Mouse (Mus musculus) liver, embryonic 13.5 days (tissue): Measurements from ENCODE around the gene Rock2. TPM values are rescaled to one million over a fixed set of nuclear protein-coding genes. Genes with fewer than 3 reads are reported as not detected.

ENCODE experiments used
- ATAC-seq: fragments of 200-750 bp; cut with Nextera tagmentation; 2 replicates; pipeline ENCODE4 v1.8.0; 2017; ENCODE audit warnings: low read depth, mild to moderate bottlenecking, moderate number of reproducible peaks, moderate library complexity
- DNase-seq: peaks from one replicate; pipeline ENCODE4 v3.0.0; 2022
- H3K27ac ChIP-seq: fragments of 300-500 bp; sonication (generic); 2 replicates; pipeline ENCODE4 v1.5.1; 2015; ENCODE audit warnings: moderate library complexity, mild to moderate bottlenecking, inconsistent platforms
- H3K27me3 ChIP-seq: fragments of 300-500 bp; sonication (generic); 2 replicates; pipeline ENCODE4 v1.6.1; 2015; ENCODE audit warnings: mild to moderate bottlenecking, inconsistent platforms
- H3K36me3 ChIP-seq: fragments of 300-500 bp; sonication (generic); 2 replicates; pipeline ENCODE4 v1.6.1; 2015; ENCODE audit warnings: mild to moderate bottlenecking, inconsistent platforms
- H3K4me1 ChIP-seq: fragments of 300-500 bp; sonication (generic); replicated peaks from 2 replicates; pipeline ENCODE4 v1.6.1; 2015; ENCODE audit warnings: inconsistent platforms
- H3K4me2 ChIP-seq: fragments of 300-500 bp; sonication (generic); 2 replicates; pipeline ENCODE4 v1.6.1; 2015; ENCODE audit warnings: inconsistent platforms, mild to moderate bottlenecking, moderate library complexity
- H3K4me3 ChIP-seq: fragments of 300-500 bp; sonication (generic); replicated peaks from 2 replicates; pipeline ENCODE4 v1.5.1; 2015; ENCODE audit warnings: mild to moderate bottlenecking, inconsistent platforms
- H3K9ac ChIP-seq: fragments of 300-500 bp; sonication (generic); 2 replicates; pipeline ENCODE4 v1.6.1; 2015; ENCODE audit warnings: mild to moderate bottlenecking, inconsistent platforms
- H3K9me3 ChIP-seq: fragments of 300-500 bp; sonication (generic); replicated peaks from 2 replicates; pipeline ENCODE4 v1.6.1; 2016; ENCODE audit warnings: inconsistent platforms
- WGBS: fragments of 180-500 bp; shearing (Covaris S2); methylation state at CpG from one replicate; pipeline ENCODE4 v1.1.7; 2015; ENCODE audit not compliant: insufficient replicate concordance; 5-methylcytosine and 5-hydroxymethylcytosine counted together
- polyA plus RNA-seq: library from polyadenylated mRNA; unstranded; fragments of >200 nt; fragmentation: Nextera tagmentation; extraction: Ambion mirVana; gene quantifications from 2 replicates; pipeline ENCODE4 v1.2.1, GENCODE M21; 2015

Gene Rock2
- polyA plus RNA-seq, 1 experiment from 2014 or later: 7.0 TPM

GRCm38 (mm10) chr12:16963354-16963753 lies 68.7 kb downstream of the Rock2 start:
- H3K36me3 ChIP-seq: peaks cover 40% of the 10 kb centered on the region
- no peak overlapping the region for H3K4me2 ChIP-seq
- no peak overlapping the region for H3K4me3 ChIP-seq
- no peak for DNase-seq
- H3K9ac ChIP-seq: no peak overlapping the region
- no peak overlapping the region for H3K27ac ChIP-seq
- WGBS: 77% methylated on average over 2 of the region's 2 CpGs
- no peak for ATAC-seq
- no peaks in the 10 kb centered on the region for H3K4me1 ChIP-seq
- H3K27me3 ChIP-seq: no peaks in the 10 kb centered on the region
- H3K9me3 ChIP-seq: no peaks in the 10 kb centered on the region

DNA sequence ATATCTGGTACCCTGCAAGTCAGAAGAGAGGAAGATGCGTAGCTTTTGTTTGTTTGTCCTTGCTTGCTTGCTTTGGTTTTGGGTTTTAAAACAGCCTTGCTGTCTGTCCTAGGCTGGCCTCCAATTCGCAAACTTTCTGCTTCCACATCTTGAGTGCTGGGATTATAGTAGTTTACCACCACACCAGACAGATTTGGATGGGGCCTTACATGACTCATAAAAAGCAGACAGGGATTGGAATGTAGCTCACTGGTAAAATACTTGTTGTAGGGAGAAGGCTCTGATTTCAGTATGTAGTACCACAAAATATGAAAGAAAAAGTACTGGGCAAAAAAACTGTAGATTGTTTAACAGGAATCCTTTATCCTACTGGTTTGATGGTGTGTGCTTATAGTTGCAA lies 72.1 kb downstream of the Rock2 start:
- no peak overlapping the region for H3K27ac ChIP-seq
- no peak overlapping the region for H3K9ac ChIP-seq
- H3K36me3 ChIP-seq: peaks cover 39% of the 10 kb centered on the region
- 94% methylated on average over 2 of the region's 2 CpGs for WGBS
- H3K4me1 ChIP-seq: no peaks in the 10 kb centered on the region
- ATAC-seq (no peak), DNase-seq (no peak)
- H3K4me3 ChIP-seq: no peak overlapping the region
- H3K4me2 ChIP-seq: no peak overlapping the region
- H3K9me3 ChIP-seq: no peaks in the 10 kb centered on the region
- no peaks in the 10 kb centered on the region for H3K27me3 ChIP-seq

DNA sequence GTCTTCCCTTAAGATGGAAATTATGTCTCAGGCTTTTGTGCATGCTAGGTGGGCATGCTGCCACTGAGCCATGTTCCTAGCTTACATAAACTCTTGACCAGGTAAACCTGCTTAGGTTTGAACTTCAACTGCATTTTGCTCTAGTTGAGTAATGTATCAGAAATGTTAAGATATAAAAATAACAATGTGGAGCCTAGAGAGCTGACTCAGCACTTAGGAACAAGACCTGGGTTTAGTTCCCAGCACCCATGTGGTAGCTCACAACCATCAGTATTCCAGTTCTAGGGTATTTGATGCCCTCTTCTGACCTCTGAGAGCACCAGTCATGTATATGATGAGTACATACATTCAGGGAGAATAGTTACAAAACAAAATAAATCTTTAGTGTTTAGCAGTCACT lies 82.4 kb downstream of the Rock2 start:
- Histone ChIP-seq H3K27ac (no peak overlapping the region), H3K4me2 (no peak overlapping the region), H3K4me1 (no peaks in the 10 kb centered on the region), H3K27me3 (no peaks in the 10 kb centered on the region), H3K36me3 (peaks cover 79% of the 10 kb centered on the region), H3K4me3 (no peak overlapping the region), H3K9me3 (no peaks in the 10 kb centered on the region), H3K9ac (no peak overlapping the region)
- ATAC-seq: no peak
- DNase-seq: no peak

GRCm38 (mm10) chr12:16985778-16986177 lies 91.1 kb downstream of the Rock2 start:
- Histone ChIP-seq H3K4me3 (no peak overlapping the region), H3K4me2 (no peak overlapping the region), H3K27me3 (no peaks in the 10 kb centered on the region), H3K9ac (no peak overlapping the region), H3K9me3 (no peaks in the 10 kb centered on the region), H3K4me1 (no peaks in the 10 kb centered on the region), H3K36me3 (peaks cover 38% of the 10 kb centered on the region), H3K27ac (no peak overlapping the region)
- DNase-seq (no peak), ATAC-seq (no peak)
- WGBS: 89% methylated on average over 1 of the region's 1 CpGs

DNA sequence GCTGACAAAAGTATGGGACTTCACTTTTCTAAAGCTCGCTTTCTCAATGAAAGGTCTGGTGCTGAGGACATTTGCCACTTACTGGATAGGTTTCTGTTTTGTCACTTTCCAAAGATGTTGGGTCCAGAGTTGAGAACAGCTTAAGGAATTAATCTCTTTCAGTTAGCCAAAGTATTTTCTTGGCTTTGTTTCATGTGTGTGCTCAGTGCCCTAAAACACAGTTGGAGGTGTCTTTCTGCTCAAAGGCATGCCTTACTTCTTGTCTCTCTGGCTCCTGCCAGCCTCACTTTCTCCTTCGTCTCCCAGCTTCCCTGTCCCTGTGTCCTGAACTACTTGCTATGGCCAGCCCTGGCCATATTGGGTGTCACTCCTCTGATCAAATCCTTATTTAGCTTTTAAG lies 96.7 kb downstream of the Rock2 start:
- Histone ChIP-seq H3K4me1 (peaks cover 12% of the 10 kb centered on the region; the same call in 1 of the 2 replicates), H3K9ac (no peak overlapping the region), H3K4me3 (no peak overlapping the region), H3K27ac (no peak overlapping the region), H3K36me3 (peaks cover 19% of the 10 kb centered on the region), H3K27me3 (no peaks in the 10 kb centered on the region), H3K4me2 (no peak overlapping the region), H3K9me3 (no peaks in the 10 kb centered on the region)
- WGBS: 72% methylated on average over 2 of the region's 2 CpGs
- DNase-seq: no peak
- ATAC-seq: no peak

DNA sequence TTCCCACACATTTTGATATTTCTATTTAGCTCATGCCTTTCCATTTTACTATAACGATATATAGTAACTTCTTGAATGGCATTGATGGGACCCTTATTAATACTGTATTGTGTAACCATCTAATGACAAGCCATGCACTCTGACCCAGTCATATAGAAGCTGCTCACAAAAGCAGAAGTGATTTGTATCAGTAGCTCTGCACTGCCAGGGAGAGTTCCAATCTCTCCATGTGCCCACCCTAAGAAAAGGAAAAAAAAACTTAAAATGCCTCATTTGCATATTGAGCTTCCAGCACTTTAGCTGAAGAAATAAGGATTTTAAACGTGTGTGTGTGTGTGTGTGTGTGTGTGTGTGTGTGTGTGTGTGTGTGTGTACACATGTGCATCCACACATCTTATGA lies 97.7 kb downstream of the Rock2 start:
- Histone ChIP-seq H3K9me3 (no peaks in the 10 kb centered on the region), H3K27me3 (0 out of 2 replicates have a peak, but pooled peaks cover 3% of the 10 kb centered on the region), H3K27ac (no peak overlapping the region), H3K4me1 (peaks cover 12% of the 10 kb centered on the region; the same call in 1 of the 2 replicates), H3K4me3 (no peak overlapping the region), H3K36me3 (peaks cover 11% of the 10 kb centered on the region; the same call in 1 of the 2 replicates), H3K4me2 (no peak overlapping the region), H3K9ac (no peak overlapping the region)
- ATAC-seq (no peak), DNase-seq (no peak)
- WGBS: 67% methylated on average over 2 of the region's 2 CpGs

DNA sequence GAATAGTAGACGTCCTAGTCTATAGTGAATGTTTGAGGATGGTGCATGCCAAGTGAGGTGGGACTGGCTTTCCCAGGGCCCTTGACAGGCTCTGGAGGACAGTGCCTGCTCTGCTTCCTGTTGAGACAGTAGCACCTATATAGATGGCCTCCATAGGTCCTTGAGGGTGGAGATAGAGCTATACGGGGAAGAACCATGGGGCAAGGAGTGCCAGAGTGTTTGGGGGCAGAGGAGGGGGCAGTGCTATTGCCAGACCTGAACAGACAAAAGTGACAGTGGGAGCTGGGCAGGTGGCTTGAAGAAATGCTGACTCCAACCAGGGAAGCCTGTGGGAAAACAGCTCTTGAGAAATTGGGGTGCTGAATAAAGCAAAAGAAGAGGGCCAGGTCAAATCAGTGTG lies 99.6 kb downstream of the Rock2 start:
- 72% methylated on average over 2 of the region's 2 CpGs for WGBS
- peaks cover 8% of the 10 kb centered on the region; the same call in 1 of the 2 replicates for H3K36me3 ChIP-seq

GRCm38 (mm10) chr12:16996281-16996680 lies 101.6 kb downstream of the Rock2 start:
- Histone ChIP-seq H3K9me3 (no peaks in the 10 kb centered on the region), H3K4me1 (peaks cover 40% of the 10 kb centered on the region), H3K9ac (no peak overlapping the region), H3K36me3 (peaks cover 3% of the 10 kb centered on the region; the same call in 1 of the 2 replicates), H3K4me3 (no peak overlapping the region), H3K27me3 (peaks cover 22% of the 10 kb centered on the region), H3K4me2 (no peak overlapping the region), H3K27ac (no peak overlapping the region)
- no peak for ATAC-seq
- 69% methylated on average over 5 of the region's 5 CpGs for WGBS
- DNase-seq: no peak

More for the DNA sequence above, 99.6 kb downstream of the Rock2 start:
- Histone ChIP-seq H3K4me1 (peaks cover 22% of the 10 kb centered on the region), H3K9ac (no peak overlapping the region), H3K27ac (no peak overlapping the region), H3K4me2 (no peak overlapping the region), H3K9me3 (no peaks in the 10 kb centered on the region), H3K27me3 (peaks cover 18% of the 10 kb centered on the region), H3K4me3 (no peak overlapping the region)
- no peak for DNase-seq
- ATAC-seq: no peak

GRCm38 (mm10) chr12:16996886-16997462 lies 102.3 kb downstream of the Rock2 start:
- Histone ChIP-seq H3K36me3 (no peaks in the 10 kb centered on the region), H3K27me3 (peaks cover 27% of the 10 kb centered on the region), H3K9ac (no peak overlapping the region), H3K27ac (no peak overlapping the region), H3K9me3 (no peaks in the 10 kb centered on the region), H3K4me1 (peaks cover 47% of the 10 kb centered on the region), H3K4me2 (no peak overlapping the region), H3K4me3 (no peak overlapping the region)
- DNase-seq (no peak), ATAC-seq (no peak)
- WGBS: 74% methylated on average over 5 of the region's 5 CpGs

DNA sequence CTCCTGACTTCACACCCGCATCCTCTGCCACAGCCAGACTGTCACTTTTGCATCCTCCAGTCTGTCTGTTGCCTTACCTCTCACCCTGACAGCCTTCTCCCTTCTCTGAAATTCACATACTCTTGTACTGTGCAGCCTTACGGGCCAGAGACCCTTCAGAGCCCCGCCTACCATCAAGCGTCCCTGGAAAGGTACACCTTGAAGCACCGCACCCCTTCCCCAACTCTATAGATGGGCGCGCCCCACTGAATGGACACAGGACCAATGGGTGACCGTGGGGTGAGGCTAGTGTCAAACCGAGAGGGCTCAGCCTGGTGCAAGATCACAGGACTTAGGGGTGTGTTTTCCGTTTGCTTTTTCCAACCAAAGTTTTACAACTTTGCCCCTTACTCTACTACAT lies 104.5 kb downstream of the Rock2 start:
- Histone ChIP-seq H3K27me3 (peaks cover 29% of the 10 kb centered on the region), H3K4me3 (peak overlapping the region; percentile 74), H3K36me3 (no peaks in the 10 kb centered on the region), H3K4me1 (peaks cover 57% of the 10 kb centered on the region), H3K9me3 (no peaks in the 10 kb centered on the region), H3K9ac (peak overlapping the region; percentile 75), H3K4me2 (peak overlapping the region; percentile 91), H3K27ac (no peak overlapping the region)
- no peak for ATAC-seq
- DNase-seq: no peak
- 10% methylated on average over 10 of the region's 10 CpGs for WGBS

DNA sequence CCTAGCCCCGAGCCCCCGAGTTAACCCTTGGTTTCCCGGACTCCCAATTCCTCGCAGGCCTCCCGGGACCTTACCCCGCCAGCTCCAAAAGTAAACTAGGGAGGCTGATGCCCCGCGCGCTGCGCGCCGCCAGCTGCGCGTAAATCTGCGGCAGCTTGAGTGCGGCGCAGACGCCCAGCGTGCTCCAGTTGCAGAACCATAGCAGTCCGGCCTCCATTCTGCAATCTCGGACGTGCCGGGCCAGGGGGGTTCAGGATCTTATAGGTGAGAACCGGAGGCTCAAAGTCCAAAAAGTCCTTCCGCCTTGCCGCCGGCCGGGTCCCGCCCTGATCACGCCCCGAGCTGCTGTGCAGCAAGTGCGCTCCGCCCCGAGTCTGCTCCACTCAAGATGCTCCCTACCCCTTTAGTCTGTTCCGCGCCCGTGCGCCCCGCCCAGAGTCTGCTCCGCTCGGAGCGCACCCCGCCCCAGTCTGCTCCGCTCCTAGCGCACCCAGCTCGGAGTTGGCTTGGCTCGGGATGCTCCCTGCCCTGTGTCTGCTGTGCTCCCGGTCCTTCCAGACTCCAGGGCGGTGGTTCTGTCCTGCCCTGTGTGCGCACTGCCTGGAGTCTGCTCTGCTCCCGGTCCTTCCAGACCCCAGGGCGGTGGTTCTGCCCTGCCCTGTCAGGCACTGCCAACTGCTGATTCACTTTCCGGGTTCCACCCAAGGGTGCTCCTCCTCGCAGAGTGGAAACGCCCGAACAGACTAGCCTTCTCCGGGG lies 105.2 kb downstream of the Rock2 start, which contains the start of gene Pqlc3:
Pqlc3 (minus strand) TSS at position 670 of the 759 bp plus-strand sequence.
- ATAC-seq (peak; percentile 98), DNase-seq (peak; percentile 89)
- Histone ChIP-seq H3K4me1 (peaks cover 50% of the 10 kb centered on the region), H3K4me2 (peak within 1 kb of the TSS; percentile 91), H3K9ac (peak within 1 kb of the TSS; percentile 75), H3K9me3 (no peaks in the 10 kb centered on the region), H3K27ac (peak within 1 kb of the TSS; percentile 77), H3K4me3 (peak within 1 kb of the TSS; percentile 74), H3K36me3 (no peaks in the 10 kb centered on the region), H3K27me3 (peaks cover 29% of the 10 kb centered on the region)
- whole genome bisulfite sequencing: under 1% methylated on average over 57 of the region's 57 CpGs
